Mouse (Mus musculus): Measurements from ENCODE around the gene Fbxo27.

GRCm38 (mm10) chr7:28694423-28694822, 1.8 kb downstream of the Fbxo27 start:
- TF ChIP-seq CTCF (IDR thresholded peaks at IDR 0.05; ENCODE audit: low read depth) (no peak), EP300 (optimal IDR thresholded peaks at IDR 0.05) (no peak)

All from stomach, postnatal 0 days (tissue).